Mouse (Mus musculus) liver, embryonic 13.5 days (tissue): ENCODE results near the gene Rhpn2. TPM values are rescaled to one million over a fixed set of nuclear protein-coding genes. Genes with fewer than 3 reads are reported as not detected.

ENCODE experiments used
- ATAC-seq: fragments of 200-750 bp; cut with Nextera tagmentation; 2 replicates; pipeline ENCODE4 v1.8.0; 2017; ENCODE audit warnings: low read depth, mild to moderate bottlenecking, moderate number of reproducible peaks, moderate library complexity
- DNase-seq: peaks from one replicate; pipeline ENCODE4 v3.0.0; 2022
- H3K27ac ChIP-seq: fragments of 300-500 bp; sonication (generic); 2 replicates; pipeline ENCODE4 v1.5.1; 2015; ENCODE audit warnings: moderate library complexity, mild to moderate bottlenecking, inconsistent platforms
- H3K27me3 ChIP-seq: fragments of 300-500 bp; sonication (generic); 2 replicates; pipeline ENCODE4 v1.6.1; 2015; ENCODE audit warnings: mild to moderate bottlenecking, inconsistent platforms
- H3K36me3 ChIP-seq: fragments of 300-500 bp; sonication (generic); 2 replicates; pipeline ENCODE4 v1.6.1; 2015; ENCODE audit warnings: mild to moderate bottlenecking, inconsistent platforms
- H3K4me1 ChIP-seq: fragments of 300-500 bp; sonication (generic); replicated peaks from 2 replicates; pipeline ENCODE4 v1.6.1; 2015; ENCODE audit warnings: inconsistent platforms
- H3K4me2 ChIP-seq: fragments of 300-500 bp; sonication (generic); 2 replicates; pipeline ENCODE4 v1.6.1; 2015; ENCODE audit warnings: inconsistent platforms, mild to moderate bottlenecking, moderate library complexity
- H3K4me3 ChIP-seq: fragments of 300-500 bp; sonication (generic); replicated peaks from 2 replicates; pipeline ENCODE4 v1.5.1; 2015; ENCODE audit warnings: mild to moderate bottlenecking, inconsistent platforms
- H3K9ac ChIP-seq: fragments of 300-500 bp; sonication (generic); 2 replicates; pipeline ENCODE4 v1.6.1; 2015; ENCODE audit warnings: mild to moderate bottlenecking, inconsistent platforms
- H3K9me3 ChIP-seq: fragments of 300-500 bp; sonication (generic); replicated peaks from 2 replicates; pipeline ENCODE4 v1.6.1; 2016; ENCODE audit warnings: inconsistent platforms
- WGBS: fragments of 180-500 bp; shearing (Covaris S2); methylation state at CpG from one replicate; pipeline ENCODE4 v1.1.7; 2015; ENCODE audit not compliant: insufficient replicate concordance; 5-methylcytosine and 5-hydroxymethylcytosine counted together
- polyA plus RNA-seq: library from polyadenylated mRNA; unstranded; fragments of >200 nt; fragmentation: Nextera tagmentation; extraction: Ambion mirVana; gene quantifications from 2 replicates; pipeline ENCODE4 v1.2.1, GENCODE M21; 2015

Rhpn2 gene
- polyA plus RNA-seq, 1 experiment from 2014 or later, result 3.8 TPM

- Histone ChIP-seq H3K9me3 (no peaks in the 10 kb centered on the region), H3K4me1 (peaks cover 9% of the 10 kb centered on the region), H3K4me3 (no peak overlapping the region), H3K4me2 (no peak overlapping the region), H3K27ac (0 out of 2 replicates have a peak overlapping the region, but pooled peaks have one; percentile 9), H3K9ac (no peak overlapping the region), H3K27me3 (no peaks in the 10 kb centered on the region), H3K36me3 (no peaks in the 10 kb centered on the region)
- ATAC-seq, result no peak
- WGBS, result 56% methylated on average over 4 of the region's 4 CpGs
- no peak for DNase-seq
Observed at GRCm38 (mm10) chr7:35349022-35349421, 15.1 kb downstream of the Rhpn2 start.

DNA sequence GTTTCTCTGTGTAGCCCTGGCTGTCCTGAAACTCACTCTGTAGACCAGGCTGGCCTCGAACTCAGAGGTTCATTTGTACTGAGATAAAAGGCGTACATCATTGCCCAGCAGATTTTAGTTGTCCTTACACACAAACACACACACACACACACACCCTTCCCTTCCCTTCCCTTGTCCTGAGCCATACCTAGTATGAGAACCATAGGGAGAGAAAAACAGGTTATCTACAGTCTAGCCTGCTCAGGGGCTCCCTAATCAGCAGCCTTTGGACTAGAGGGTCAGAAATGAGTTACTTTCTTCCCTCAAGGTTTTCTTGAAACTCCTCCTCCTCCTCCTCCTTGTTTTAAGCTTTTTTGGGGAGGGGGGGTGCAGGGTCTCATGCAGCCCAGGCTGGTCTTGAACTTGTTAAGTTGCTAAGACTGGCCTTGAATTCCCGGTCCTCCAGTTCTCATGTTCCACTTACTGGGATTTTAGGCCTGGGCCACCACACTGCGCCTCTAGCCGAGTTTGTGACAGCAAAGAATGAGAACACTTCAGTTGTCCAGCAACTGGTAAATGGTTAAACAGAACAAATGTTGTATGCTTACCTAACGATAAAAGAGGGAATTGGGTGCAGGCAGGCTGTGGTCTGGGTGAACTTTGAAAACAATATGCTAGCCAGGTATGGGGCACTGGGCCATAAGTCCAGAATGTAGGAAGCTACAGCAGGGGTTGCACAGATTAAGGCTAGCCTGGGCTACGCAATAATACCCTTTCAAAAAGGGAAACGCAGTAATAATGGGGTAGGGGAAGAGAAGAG is 16.1 kb downstream of the Rhpn2 start:
- H3K27ac ChIP-seq, result peak overlapping the region; percentile 67
- H3K4me1 ChIP-seq, result peaks cover 9% of the 10 kb centered on the region
- ATAC-seq (peak; percentile 59), DNase-seq (no peak)
- no peak overlapping the region for H3K4me2 ChIP-seq
- no peak overlapping the region for H3K9ac ChIP-seq
- H3K36me3 ChIP-seq, result no peaks in the 10 kb centered on the region
- no peaks in the 10 kb centered on the region for H3K27me3 ChIP-seq
- 68% methylated on average over 8 of the region's 8 CpGs for WGBS
- H3K9me3 ChIP-seq, result no peaks in the 10 kb centered on the region
- H3K4me3 ChIP-seq, result no peak overlapping the region

DNA sequence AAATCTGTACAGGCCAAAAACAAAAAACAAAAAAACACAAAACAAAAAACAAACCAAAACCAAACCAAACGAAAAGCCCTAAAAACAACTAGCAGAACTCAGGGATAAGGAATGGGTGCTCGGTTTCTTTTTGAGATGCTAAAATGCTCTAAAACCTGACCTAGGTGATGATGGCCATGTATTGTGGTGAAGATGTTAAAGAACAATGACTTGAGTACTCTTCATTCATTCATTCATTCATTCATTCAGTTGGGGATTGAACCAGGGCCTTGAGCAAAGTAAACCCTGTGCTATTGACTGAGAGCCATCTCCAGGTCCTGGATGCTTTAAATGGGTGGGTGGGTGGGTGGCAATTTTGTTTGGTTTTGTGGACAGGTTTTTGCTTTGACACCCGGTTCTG is 17.2 kb downstream of the Rhpn2 start:
- no peak overlapping the region for H3K4me2 ChIP-seq
- no peak overlapping the region for H3K9ac ChIP-seq
- ATAC-seq (no peak), DNase-seq (no peak)
- H3K9me3 ChIP-seq, result no peaks in the 10 kb centered on the region
- no peak overlapping the region for H3K27ac ChIP-seq
- H3K27me3 ChIP-seq, result no peaks in the 10 kb centered on the region
- H3K4me1 ChIP-seq, result peaks cover 9% of the 10 kb centered on the region
- WGBS, result 75% methylated on average over 3 of the region's 3 CpGs
- no peaks in the 10 kb centered on the region for H3K36me3 ChIP-seq
- H3K4me3 ChIP-seq, result no peak overlapping the region

- ATAC-seq, result no peak
- Histone ChIP-seq H3K27ac (no peak overlapping the region), H3K4me3 (no peak overlapping the region), H3K9ac (no peak overlapping the region), H3K4me1 (peaks cover under 1% of the 10 kb centered on the region), H3K9me3 (no peaks in the 10 kb centered on the region), H3K27me3 (no peaks in the 10 kb centered on the region), H3K36me3 (no peaks in the 10 kb centered on the region), H3K4me2 (no peak overlapping the region)
- 88% methylated on average over 15 of the region's 15 CpGs for WGBS
- DNase-seq, result no peak
Observed at GRCm38 (mm10) chr7:35353306-35353705, 19.3 kb downstream of the Rhpn2 start.

GRCm38 (mm10) chr7:35355303-35355872 is 21.4 kb downstream of the Rhpn2 start:
- Histone ChIP-seq H3K4me3 (no peak overlapping the region), H3K9ac (no peak overlapping the region), H3K4me2 (no peak overlapping the region), H3K9me3 (no peaks in the 10 kb centered on the region), H3K4me1 (no peaks in the 10 kb centered on the region), H3K27ac (no peak overlapping the region), H3K36me3 (no peaks in the 10 kb centered on the region), H3K27me3 (no peaks in the 10 kb centered on the region)
- 57% methylated on average over 5 of the region's 5 CpGs for WGBS
- DNase-seq, result no peak
- no peak for ATAC-seq

DNA sequence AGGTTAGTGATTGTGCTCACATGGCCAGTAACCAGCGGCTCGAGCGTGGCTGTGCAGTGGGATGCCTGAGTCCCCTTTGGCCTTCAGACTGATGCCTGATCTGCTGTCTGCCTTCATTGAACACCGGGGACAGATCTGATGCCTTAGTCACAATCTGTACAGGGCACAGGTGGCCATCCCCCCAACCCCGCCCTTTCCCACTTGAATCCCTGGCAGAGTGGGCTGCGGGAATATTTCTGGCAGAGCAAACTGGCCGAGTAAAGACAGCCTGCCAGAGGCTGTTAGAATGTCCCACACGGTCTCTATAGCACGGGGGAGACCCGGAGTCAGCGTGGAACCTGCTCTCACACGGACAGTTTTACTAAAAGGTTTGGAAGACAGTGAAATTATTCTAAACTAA is 23.7 kb downstream of the Rhpn2 start:
- Histone ChIP-seq H3K9me3 (no peaks in the 10 kb centered on the region), H3K4me1 (peaks cover 10% of the 10 kb centered on the region), H3K4me3 (no peak overlapping the region), H3K27ac (no peak overlapping the region), H3K36me3 (no peaks in the 10 kb centered on the region), H3K4me2 (no peak overlapping the region), H3K27me3 (no peaks in the 10 kb centered on the region), H3K9ac (no peak overlapping the region)
- WGBS, result 73% methylated on average over 12 of the region's 12 CpGs
- DNase-seq (no peak), ATAC-seq (no peak)

GRCm38 (mm10) chr7:35362253-35362652 is 28.3 kb downstream of the Rhpn2 start:
- Histone ChIP-seq H3K9ac (no peak overlapping the region), H3K27me3 (no peaks in the 10 kb centered on the region), H3K4me2 (peak overlapping the region; percentile 23; the same call in 1 of the 2 replicates), H3K4me3 (no peak overlapping the region), H3K27ac (no peak overlapping the region), H3K9me3 (no peaks in the 10 kb centered on the region), H3K36me3 (peaks cover 8% of the 10 kb centered on the region), H3K4me1 (peaks cover 20% of the 10 kb centered on the region)
- DNase-seq (no peak), ATAC-seq (no peak)
- WGBS, result 57% methylated on average over 5 of the region's 5 CpGs

GRCm38 (mm10) chr7:35362868-35363267 is 28.9 kb downstream of the Rhpn2 start:
- no peak overlapping the region for H3K27ac ChIP-seq
- no peak for DNase-seq

DNA sequence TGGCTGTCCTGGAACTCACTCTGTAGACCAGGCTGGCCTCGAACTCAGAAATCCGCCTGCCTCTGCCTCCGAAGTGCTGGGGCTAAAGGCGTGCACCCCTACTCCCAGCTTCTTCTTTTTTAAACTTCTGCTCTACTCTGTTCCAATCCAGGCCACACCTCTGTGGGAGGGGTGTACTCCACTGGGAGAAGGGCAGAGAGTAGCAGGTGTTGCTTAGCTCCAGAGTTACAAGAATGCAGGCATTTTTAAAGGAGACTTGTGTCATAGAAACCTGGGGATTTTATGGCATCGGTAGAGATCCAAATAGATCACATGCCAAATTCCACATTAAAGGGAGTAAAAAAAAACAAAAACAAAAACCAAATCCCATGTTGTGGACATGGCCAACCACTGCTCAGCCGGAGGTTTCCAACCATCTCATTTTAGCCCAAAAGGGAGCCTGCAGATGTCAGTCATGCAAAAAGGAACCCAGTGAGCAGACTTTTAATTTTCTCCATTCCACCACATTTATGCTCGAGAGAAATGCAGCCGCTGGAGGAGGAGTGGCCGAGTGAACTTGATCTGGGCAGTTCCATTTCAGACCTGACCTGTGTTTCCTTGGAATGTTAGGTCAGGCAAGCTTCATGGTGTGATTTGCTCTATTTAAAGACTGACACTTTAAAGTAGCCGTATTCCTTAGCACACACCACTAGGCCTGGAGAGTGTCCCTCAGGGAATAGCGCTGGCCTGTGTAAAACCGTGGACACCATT is 31.4 kb downstream of the Rhpn2 start:
- H3K27me3 ChIP-seq, result no peaks in the 10 kb centered on the region

More at GRCm38 (mm10) chr7:35362868-35363267, 28.9 kb downstream of the Rhpn2 start:
- Histone ChIP-seq H3K9ac (no peak overlapping the region), H3K36me3 (peaks cover 8% of the 10 kb centered on the region), H3K9me3 (no peaks in the 10 kb centered on the region), H3K4me1 (peaks cover 20% of the 10 kb centered on the region), H3K4me2 (peak overlapping the region; percentile 23; the same call in 1 of the 2 replicates), H3K4me3 (no peak overlapping the region), H3K27me3 (no peaks in the 10 kb centered on the region)
- 62% methylated on average over 5 of the region's 5 CpGs for WGBS
- ATAC-seq, result peak; percentile 81

GRCm38 (mm10) chr7:35371096-35371495 is 37.1 kb downstream of the Rhpn2 start:
- ATAC-seq, result no peak
- no peak overlapping the region for H3K4me2 ChIP-seq
- no peak overlapping the region for H3K9ac ChIP-seq
- WGBS, result 78% methylated on average over 14 of the region's 14 CpGs
- H3K9me3 ChIP-seq, result no peaks in the 10 kb centered on the region
- H3K4me3 ChIP-seq, result no peak overlapping the region
- no peak overlapping the region for H3K27ac ChIP-seq
- peaks cover 7% of the 10 kb centered on the region for H3K36me3 ChIP-seq
- no peak for DNase-seq
- H3K27me3 ChIP-seq, result no peaks in the 10 kb centered on the region
- peaks cover 9% of the 10 kb centered on the region; the same call in 1 of the 2 replicates for H3K4me1 ChIP-seq

More for the DNA sequence above, 31.4 kb downstream of the Rhpn2 start:
- H3K27ac ChIP-seq, result no peak overlapping the region
- peaks cover 8% of the 10 kb centered on the region for H3K36me3 ChIP-seq
- no peak for ATAC-seq
- no peak overlapping the region for H3K9ac ChIP-seq
- H3K4me1 ChIP-seq, result peaks cover 20% of the 10 kb centered on the region
- 70% methylated on average over 12 of the region's 12 CpGs for WGBS
- H3K4me3 ChIP-seq, result no peak overlapping the region
- no peak overlapping the region for H3K4me2 ChIP-seq
- DNase-seq, result no peak
- no peaks in the 10 kb centered on the region for H3K9me3 ChIP-seq

DNA sequence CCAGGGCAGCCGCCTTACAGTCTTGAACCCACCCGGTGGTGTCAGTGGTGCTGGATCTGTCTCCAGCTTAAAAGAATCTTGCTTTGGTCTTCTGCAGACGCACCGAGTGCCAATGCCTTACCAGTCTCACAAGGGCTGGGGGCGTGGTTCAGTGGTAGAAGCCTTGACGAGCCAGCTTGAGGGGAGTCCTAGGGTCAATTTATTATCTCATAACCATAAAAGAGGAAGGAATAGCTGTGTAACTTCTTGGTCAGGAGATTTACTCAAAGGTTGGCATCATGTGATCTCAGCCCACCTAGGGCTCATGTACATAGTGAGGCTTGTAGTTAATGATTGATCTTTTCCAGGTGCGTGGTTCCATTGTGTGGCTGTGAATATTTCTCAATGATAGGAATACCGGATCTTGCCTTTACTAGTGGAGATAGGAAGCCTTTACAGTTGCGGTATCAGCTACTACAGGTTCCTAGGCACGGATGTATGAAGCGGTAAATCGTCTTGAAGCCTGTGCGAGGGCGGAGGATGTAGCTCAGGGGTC is 38.6 kb downstream of the Rhpn2 start:
- no peak overlapping the region for H3K9ac ChIP-seq

More for the DNA sequence above, 38.6 kb downstream of the Rhpn2 start:
- no peaks in the 10 kb centered on the region for H3K9me3 ChIP-seq
- DNase-seq (no peak), ATAC-seq (no peak)
- peaks cover 9% of the 10 kb centered on the region; the same call in 1 of the 2 replicates for H3K4me1 ChIP-seq
- no peaks in the 10 kb centered on the region for H3K27me3 ChIP-seq
- no peak overlapping the region for H3K4me3 ChIP-seq
- WGBS, result 69% methylated on average over 14 of the region's 14 CpGs
- no peak overlapping the region for H3K27ac ChIP-seq
- H3K4me2 ChIP-seq, result no peak overlapping the region
- no peaks in the 10 kb centered on the region; the same call in 1 of the 2 replicates for H3K36me3 ChIP-seq
